12 mouse cellular contexts compared by ENCODE assay signal in the genomic region with DNA sequence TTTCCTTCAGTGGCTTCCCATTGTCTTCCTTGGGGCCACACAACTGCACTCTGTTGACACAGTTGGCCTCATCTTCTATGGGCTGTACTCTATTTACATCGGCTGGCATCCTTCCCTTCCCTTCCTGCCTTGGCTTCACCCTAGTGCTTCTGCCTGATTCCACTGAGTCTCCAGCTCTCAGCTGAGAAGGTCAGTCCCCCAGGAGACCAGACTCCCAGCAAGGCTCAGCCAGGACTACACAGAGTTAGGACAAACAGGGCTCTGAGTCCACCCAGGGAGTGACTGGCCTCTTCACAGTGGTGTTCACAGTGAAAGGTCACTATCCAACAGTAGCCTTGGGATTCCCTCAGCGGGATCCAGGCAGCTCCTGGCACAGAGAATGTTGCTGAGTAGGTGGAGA. TPM values are rescaled to one million over a fixed set of nuclear protein-coding genes. Genes with fewer than 3 reads are reported as not detected.
A peak's percentile ranks its signal among the peaks of the same experiment; 100 is the strongest.
DNase-seq lines count a peak whose midpoint lies in the region; ATAC-seq lines count a peak whose summit lies in the region.
"Had no signal": no experiment of that assay in that cellular context is flagged by ENCODE, and none has a peak within 500 bp of the region (broad histone marks: within the 10 kb centered on the region; RNA-seq: fewer than 3 reads in every experiment).

No protein-coding gene starts in this region.

- H3K4me3 ChIP-seq in hindbrain, embryonic 14.5 days (replicated peaks; ENCODE audit: low read length): no peak overlapping the region
- H3K4me3 ChIP-seq in hindbrain, embryonic 12.5 days: no peak overlapping the region
- no peak overlapping the region for H3K4me3 ChIP-seq in embryonic facial prominence, embryonic 10.5 days
- H3K4me3 ChIP-seq: limb, embryonic 12.5 days had no signal

- H3K27me3 ChIP-seq in hindbrain, embryonic 14.5 days (ENCODE audit: control insufficient read depth, insufficient read depth, low read length): no peaks in the 10 kb centered on the region
- no peaks in the 10 kb centered on the region for H3K27me3 ChIP-seq in hindbrain, embryonic 12.5 days
- no peaks in the 10 kb centered on the region for H3K27me3 ChIP-seq in embryonic facial prominence, embryonic 10.5 days (replicated peaks; ENCODE audit: low read depth, poor library complexity, severe bottlenecking)

- DNase-seq in hindbrain, embryonic 14.5 days (ENCODE audit: low spot score): no peak
- DNase-seq in adrenal gland, adult (ENCODE audit: inconsistent age in 2 of 2, low spot score in 1 of 2): peak; percentile 85 to 93
- no peak for DNase-seq in embryonic facial prominence, embryonic 10.5 days (ENCODE audit: low spot score)
- DNase-seq in lung, adult 18-20 months: peak; percentile 32 to 51
- no peak for DNase-seq in cerebellum, adult 9-11 months
- DNase-seq in urinary bladder, postnatal 25 days (ENCODE audit: low spot score): no peak
- DNase-seq in urinary bladder, adult 2 months (ENCODE audit: low spot score): no peak
- DNase-seq: cerebellum, adult 11 months had no signal

- no peaks in the 10 kb centered on the region for H3K9me3 ChIP-seq in hindbrain, embryonic 14.5 days (ENCODE audit: control insufficient read depth, low read length)
- no peaks in the 10 kb centered on the region for H3K9me3 ChIP-seq in hindbrain, embryonic 12.5 days (replicated peaks)
- no peaks in the 10 kb centered on the region for H3K9me3 ChIP-seq in embryonic facial prominence, embryonic 10.5 days
- H3K9me3 ChIP-seq: limb, embryonic 12.5 days had no signal

- H3K4me1 ChIP-seq in hindbrain, embryonic 14.5 days (replicated peaks; ENCODE audit: control insufficient read depth, insufficient read depth, low read length): peaks cover 9% of the 10 kb centered on the region; the same call in 1 of the 2 replicates
- H3K4me1 ChIP-seq in hindbrain, embryonic 12.5 days: peaks cover 18% of the 10 kb centered on the region
- peaks cover 50% of the 10 kb centered on the region for H3K4me1 ChIP-seq in embryonic facial prominence, embryonic 10.5 days

- WGBS in hindbrain, embryonic 14.5 days: 18% methylated on average over 2 of the region's 2 CpGs
- 29% methylated on average over 2 of the region's 2 CpGs for WGBS in hindbrain, embryonic 12.5 days
- 37% methylated on average over 2 of the region's 2 CpGs for WGBS in embryonic facial prominence, embryonic 10.5 days

- H3K9ac ChIP-seq in hindbrain, embryonic 14.5 days: no peak overlapping the region
- no peak overlapping the region for H3K9ac ChIP-seq in hindbrain, embryonic 12.5 days
- H3K9ac ChIP-seq: limb, embryonic 12.5 days had no signal

- no peak overlapping the region for H3K4me2 ChIP-seq in hindbrain, embryonic 14.5 days (replicated peaks)
- no peak overlapping the region for H3K4me2 ChIP-seq in hindbrain, embryonic 12.5 days (replicated peaks)
- H3K4me2 ChIP-seq: limb, embryonic 12.5 days had no signal

- no peaks in the 10 kb centered on the region for H3K36me3 ChIP-seq in hindbrain, embryonic 14.5 days (replicated peaks; ENCODE audit: control insufficient read depth, insufficient read depth)
- no peaks in the 10 kb centered on the region for H3K36me3 ChIP-seq in hindbrain, embryonic 12.5 days
- H3K36me3 ChIP-seq in embryonic facial prominence, embryonic 10.5 days (replicated peaks): no peaks in the 10 kb centered on the region
- H3K36me3 ChIP-seq: limb, embryonic 12.5 days had no signal

- H3K27ac ChIP-seq in hindbrain, embryonic 14.5 days: peak overlapping the region; percentile 32; the same call in 1 of the 2 replicates
- H3K27ac ChIP-seq in hindbrain, embryonic 12.5 days: no peak overlapping the region
- peak overlapping the region; percentile 54 for H3K27ac ChIP-seq in embryonic facial prominence, embryonic 10.5 days (replicated peaks)
- H3K27ac ChIP-seq: limb, embryonic 12.5 days; stomach, postnatal 0 days had no signal

- ATAC-seq in hindbrain, embryonic 14.5 days (ENCODE audit: low FRiP score): no peak
- no peak for ATAC-seq in hindbrain, embryonic 12.5 days (ENCODE audit: low FRiP score)

RNA-seq across cellular contexts. Expression of gene Spocd1, which starts 12.9 kb away (rescaled TPM):
- not detected in 2 replicates for polyA plus RNA-seq in hindbrain, embryonic 14.5 days (2014; fragmentation: Nextera tagmentation; extraction: Ambion mirVana)
- polyA plus RNA-seq in hindbrain, embryonic 12.5 days (2016; fragmentation: Nextera tagmentation; extraction: Ambion mirVana): 0.06 TPM in 1 of 2 replicates, not detected in the other
- polyA plus RNA-seq in embryonic facial prominence, embryonic 10.5 days (2016; fragmentation: Nextera tagmentation; extraction: Ambion mirVana): not detected in 2 replicates
- not detected in 2 replicates for polyA plus RNA-seq in urinary bladder, adult 2 months (2012; rRNA removed)
- polyA plus RNA-seq: large intestine, adult 2 months; limb, embryonic 12.5 days; stomach, postnatal 0 days had no signal

Comparison
In these comparisons a context has a peak if more than half of its experiments do, and no peak if none do; other contexts are left out.
1. DNase-seq: peak in adrenal gland, adult (2 of 2) and lung, adult 18-20 months (2 of 2); none in hindbrain, embryonic 14.5 days (single experiment), embryonic facial prominence, embryonic 10.5 days (single experiment), cerebellum, adult 9-11 months (single experiment), urinary bladder, postnatal 25 days (single experiment) and urinary bladder, adult 2 months (single experiment).